In genomic region chr5:129666271-129666909, GRCm38 (mm10) we compare ENCODE assay signal across 21 mouse cellular contexts. TPM values are rescaled to one million over a fixed set of nuclear protein-coding genes. Genes with fewer than 3 reads are reported as not detected.
A peak's percentile ranks its signal among the peaks of the same experiment; 100 is the strongest.
DNase-seq lines count a peak whose midpoint lies in the region; TF ChIP-seq lines count a peak whose summit lies in the region.
"Had no signal": no experiment of that assay in that cellular context is flagged by ENCODE, and none has a peak within 500 bp of the region (broad histone marks: within the 10 kb centered on the region; RNA-seq: fewer than 3 reads in every experiment).

No protein-coding gene starts in this region.

- intact Hi-C loops in gastrocnemius, postnatal 36 days (cut with DNase I): loop anchor here (5.0 kb wide), 1 partner anchor 51 kb away; the partner anchor contains the start of gene Mrps17

- no peak for TF ChIP-seq CTCF in layer of hippocampus, adult 2 months (conservative IDR thresholded peaks at IDR 0.05)

- peak overlapping the region; percentile 12; the same call in 1 of the 2 replicates for H3K4me3 ChIP-seq in layer of hippocampus, adult 2 months
- H3K4me3 ChIP-seq: embryonic facial prominence, embryonic 12.5 days; forebrain, embryonic 15.5 days; hindbrain, embryonic 13.5 days had no signal

- peak; percentile 9 for DNase-seq in gastrocnemius, adult 18-20 months (ENCODE audit: low spot score)
- no peak for DNase-seq in gastrocnemius, postnatal 36 days
- DNase-seq in layer of hippocampus, adult 2 months (ENCODE audit: low spot score in 2 of 2): peak in 1 of 2 experiments; percentile 8
- no peak for DNase-seq in layer of hippocampus, adult 9-10 months (ENCODE audit: low spot score)
- peak; percentile 18 for DNase-seq in right cerebral cortex, postnatal 25 days
- no peak for DNase-seq in right cerebral cortex, postnatal 14 days
- no peak for DNase-seq in right cerebral cortex, postnatal 36 days (ENCODE audit: low spot score in 2 of 2)
- DNase-seq: adrenal gland, postnatal 10 days; cerebellum, adult 11-12 months; cerebellum, adult 9-10 months; cerebellum, postnatal 25 days; gastrocnemius, postnatal 10 days; heart, postnatal 10 days had no signal

- peak overlapping the region; percentile 83 for H3K27ac ChIP-seq in layer of hippocampus, adult 2 months
- H3K27ac ChIP-seq: embryonic facial prominence, embryonic 12.5 days; forebrain, embryonic 15.5 days; hindbrain, embryonic 13.5 days; hindbrain, postnatal 0 days had no signal

RNA-seq across cellular contexts. Expression of gene Zfp11, which starts 3.5 kb away (rescaled TPM):
- 1 to 10 TPM; 1.9 to 2.0 TPM for total RNA-seq in gastrocnemius, adult 18-20 months (2021)
- 1 to 10 TPM; 1.3 to 2.2 TPM for total RNA-seq in gastrocnemius, postnatal 36 days (2021)
- total RNA-seq in layer of hippocampus, adult 2 months (2021): 1 to 10 TPM; 7.2 to 7.9 TPM
- total RNA-seq: MEL had no signal

RNA-seq across cellular contexts. Expression of gene Sept14, which starts 41.9 kb away (rescaled TPM):
- total RNA-seq in gastrocnemius, adult 18-20 months (2021): not detected
- total RNA-seq in gastrocnemius, postnatal 36 days (2021): not detected
- not detected for total RNA-seq in layer of hippocampus, adult 2 months (2021)
- total RNA-seq: adrenal gland, postnatal 10 days; adrenal gland, postnatal 4 days; gastrocnemius, postnatal 10 days; heart, adult 8-10 months; heart, postnatal 10 days; hematopoietic stem cell, adult 5-6 weeks; hindbrain, postnatal 0 days; MEL had no signal

RNA-seq across cellular contexts. Expression of gene Mrps17, which starts 48.9 kb away (rescaled TPM):
- 10 to 100 TPM; 58.3 to 61.5 TPM for total RNA-seq in gastrocnemius, adult 18-20 months (2021)
- 10 to 100 TPM; 53.7 to 63.5 TPM for total RNA-seq in gastrocnemius, postnatal 36 days (2021)
- total RNA-seq in layer of hippocampus, adult 2 months (2021): 10 to 100 TPM; 73.6 to 77.7 TPM

RNA-seq across cellular contexts. Expression of gene Nipsnap2, which starts 58.5 kb away (rescaled TPM):
- 100 to 1,000 TPM; 539 to 562 TPM for total RNA-seq in gastrocnemius, adult 18-20 months (2021)
- total RNA-seq in gastrocnemius, postnatal 36 days (2021): 100 to 1,000 TPM; 503 to 556 TPM
- 10 to 100 TPM; 81.2 to 81.8 TPM for total RNA-seq in layer of hippocampus, adult 2 months (2021)

Comparison
In these comparisons a context has a peak if more than half of its experiments do, and no peak if none do; other contexts are left out.
1. DNase-seq: peak in gastrocnemius, adult 18-20 months (single experiment) and right cerebral cortex, postnatal 25 days (single experiment); none in gastrocnemius, postnatal 36 days (0 of 2), layer of hippocampus, adult 9-10 months (single experiment), right cerebral cortex, postnatal 14 days (single experiment) and right cerebral cortex, postnatal 36 days (0 of 2).